Mouse (Mus musculus): ENCODE measurements at regions not wholly inside any gene's neighbourhood (a gene's known extent, or its start where the extent isn't known, plus 50 kb on each side); places are given as distances from the start of the nearest gene placed in this dataset.

- DNase-seq: no peak
Measured at GRCm38 (mm10) chr13:83112741-83113140, 391.1 kb upstream of the Mef2c start.

DNA sequence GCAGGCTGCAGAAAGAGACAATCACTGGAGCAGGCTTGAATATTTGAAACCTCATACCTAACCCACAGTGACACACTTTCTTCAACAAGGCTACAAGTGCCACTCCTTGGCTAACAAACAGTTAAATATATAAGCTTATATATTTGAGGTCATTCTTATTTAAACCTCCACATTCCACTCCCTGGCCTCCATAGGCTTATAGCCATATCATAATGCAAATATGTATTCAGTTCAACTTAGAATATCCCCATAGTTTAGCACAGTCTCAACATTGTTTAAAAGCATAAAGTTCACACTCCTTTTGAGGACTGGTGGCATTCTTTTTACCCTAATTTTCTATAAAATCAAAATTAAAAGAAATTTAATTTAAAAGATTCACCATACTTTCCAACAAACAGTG is 390.0 kb upstream of the Mef2c start:
- DNase-seq: no peak

- DNase-seq: no peak
Measured at GRCm38 (mm10) chr13:83114401-83114800, 389.4 kb upstream of the Mef2c start.

DNA sequence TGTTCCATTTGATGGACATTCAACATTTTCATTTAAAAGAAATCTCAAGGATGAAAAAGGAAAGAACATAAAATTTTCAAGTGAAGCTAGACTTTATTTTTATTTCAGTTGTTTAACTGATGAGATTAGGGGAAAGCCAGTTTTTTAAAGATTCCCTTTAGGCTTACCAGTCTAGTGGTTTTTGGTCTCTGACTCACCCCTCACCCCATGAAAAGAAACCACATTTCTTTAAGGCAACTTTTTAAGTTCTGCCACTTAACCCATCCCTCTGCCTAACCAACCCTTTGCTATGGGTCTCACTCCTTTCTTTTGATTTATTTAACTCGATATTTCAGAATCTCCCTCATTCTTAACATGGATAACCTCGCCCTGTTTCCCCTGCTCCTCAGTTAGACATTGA is 388.1 kb upstream of the Mef2c start:
- DNase-seq: no peak

DNA sequence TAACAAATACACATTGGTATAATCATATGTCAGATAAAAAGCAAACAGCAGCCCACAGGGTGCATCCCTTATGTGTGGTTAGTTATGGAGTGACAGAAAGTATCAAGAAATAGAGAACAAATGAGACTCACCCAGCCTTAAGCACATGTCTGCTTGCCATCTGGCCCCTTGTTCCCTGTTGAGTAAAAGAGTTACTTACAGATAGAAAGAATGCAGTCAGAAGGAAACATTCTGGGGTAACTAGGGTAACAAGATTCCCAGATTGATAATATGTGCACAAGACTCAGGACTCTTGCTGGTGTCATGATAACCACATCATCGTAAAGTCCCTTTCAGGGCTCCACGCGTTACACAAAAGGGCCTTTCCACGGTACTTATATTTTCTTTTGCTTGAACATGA is 383.5 kb upstream of the Mef2c start:
- no peak for DNase-seq

DNA sequence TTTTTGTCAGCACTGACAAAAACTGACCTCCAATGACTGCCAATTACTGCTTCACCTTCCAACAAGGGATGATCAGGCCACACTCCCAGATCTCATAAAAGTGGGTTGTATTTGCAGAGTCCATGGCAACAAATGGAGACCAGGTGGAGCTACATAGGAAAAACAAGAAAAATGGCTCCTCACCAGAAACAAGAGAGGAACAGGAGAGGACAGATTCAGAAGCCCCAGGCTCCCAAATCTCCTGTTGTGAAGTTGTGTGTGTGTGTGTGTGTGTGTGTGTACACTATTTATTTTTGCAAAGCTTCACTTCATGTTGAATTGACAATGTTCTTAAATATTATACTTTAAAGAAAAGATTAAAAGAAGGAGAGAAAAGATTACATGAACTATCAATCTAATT is 380.2 kb upstream of the Mef2c start:
- no peak for DNase-seq

DNA sequence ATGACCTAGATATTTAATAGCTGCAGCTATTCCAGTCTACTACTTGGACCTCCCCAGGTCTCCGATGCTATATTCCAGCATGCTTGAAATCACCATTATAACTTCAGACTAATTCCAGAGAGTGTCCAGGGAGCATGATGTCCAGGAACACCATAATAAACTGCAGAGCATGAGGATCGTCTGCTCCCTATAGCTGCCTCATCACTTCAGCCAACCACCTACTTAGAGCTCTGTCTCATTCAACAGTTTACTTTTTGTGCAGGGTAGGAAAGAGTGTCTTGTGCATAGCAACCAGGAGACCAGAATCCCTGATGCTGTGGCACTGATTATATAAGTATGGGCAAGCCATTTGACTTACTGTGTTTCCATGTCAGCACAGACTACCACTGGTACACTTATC is 379.2 kb upstream of the Mef2c start:
- no peak for DNase-seq

- no peak for DNase-seq
Measured at GRCm38 (mm10) chr13:83126438-83126837, 377.4 kb upstream of the Mef2c start.

DNA sequence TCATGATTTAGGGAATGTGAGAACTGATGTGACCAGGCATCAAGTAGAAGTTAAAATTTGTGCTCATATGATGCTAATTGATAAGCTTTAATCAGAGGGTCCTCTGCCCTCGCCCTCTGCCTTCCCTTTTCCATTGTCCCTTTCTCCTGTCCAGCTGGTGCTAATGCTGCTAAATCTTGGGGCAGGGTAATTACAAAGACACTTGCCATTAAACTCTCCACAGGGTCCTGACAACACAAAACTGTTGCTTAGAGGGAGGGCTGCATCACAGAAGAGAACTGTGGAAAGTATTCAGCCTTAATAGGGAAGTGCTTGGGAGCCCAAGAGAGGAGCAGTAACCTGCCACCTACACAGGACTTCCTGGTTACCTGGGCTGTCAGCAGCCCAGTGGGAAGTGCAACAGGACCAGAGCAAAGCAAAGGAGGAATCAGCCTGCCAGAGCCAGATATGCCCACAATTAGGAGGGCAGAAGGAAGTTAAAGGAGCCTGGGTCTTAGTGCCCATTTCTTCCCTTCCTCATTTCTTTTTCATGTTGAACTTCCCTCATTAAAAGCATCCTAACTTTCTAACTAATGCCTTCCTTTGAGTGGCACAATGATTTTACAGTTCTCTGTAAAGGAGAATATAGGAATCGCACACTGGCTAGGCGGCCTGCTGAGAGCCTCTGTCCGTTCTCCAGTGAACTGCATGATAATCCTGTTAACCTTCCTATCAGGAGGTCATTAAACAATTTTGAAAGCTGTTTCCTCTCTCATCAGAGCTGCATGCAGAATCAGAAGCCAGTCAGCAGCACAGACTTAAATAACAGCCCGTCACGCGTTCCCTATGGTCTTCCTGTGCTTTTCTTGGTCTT is 372.5 kb upstream of the Mef2c start:
- no peak for DNase-seq

DNA sequence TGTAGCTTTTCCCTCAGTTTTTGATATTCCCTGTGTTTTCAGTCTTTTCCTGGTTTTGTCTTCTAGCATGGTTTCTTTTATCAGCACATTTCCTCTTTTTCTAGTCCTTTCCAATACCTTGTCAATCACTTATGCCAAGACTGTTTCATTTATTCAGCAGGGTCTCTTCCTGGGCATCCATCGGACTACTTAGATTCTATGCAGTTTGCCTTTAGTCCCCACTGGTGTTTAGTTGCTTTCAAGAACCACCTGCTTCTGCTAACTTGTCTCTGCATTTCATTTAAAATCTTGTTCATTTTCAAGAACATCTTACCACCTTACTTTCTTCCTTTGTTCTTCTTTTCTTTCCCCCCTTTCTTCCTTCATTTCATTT is 371.9 kb upstream of the Mef2c start:
- no peak for DNase-seq

GRCm38 (mm10) chr13:83132671-83133638 is 370.9 kb upstream of the Mef2c start:
- no peak for DNase-seq

DNA sequence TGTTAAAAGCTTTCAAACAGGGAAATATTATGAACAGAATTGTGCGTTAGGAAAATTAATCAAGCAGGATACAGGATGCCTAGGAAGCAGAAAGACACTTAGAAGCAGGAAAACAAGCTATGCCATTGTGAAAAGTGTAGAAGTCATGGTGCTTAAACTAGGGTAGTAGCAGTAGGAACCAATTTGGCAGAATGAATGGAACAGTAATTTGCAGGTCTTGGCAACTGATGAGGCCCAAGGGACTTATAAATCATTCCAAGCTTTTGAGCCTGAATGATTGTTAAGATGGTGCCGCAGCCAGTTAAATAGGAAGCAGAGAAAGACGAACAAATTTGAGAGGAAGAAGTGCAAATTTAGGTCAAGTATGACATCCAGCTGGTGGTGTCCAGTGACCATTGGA is 360.5 kb upstream of the Mef2c start:
- DNase-seq: no peak

DNA sequence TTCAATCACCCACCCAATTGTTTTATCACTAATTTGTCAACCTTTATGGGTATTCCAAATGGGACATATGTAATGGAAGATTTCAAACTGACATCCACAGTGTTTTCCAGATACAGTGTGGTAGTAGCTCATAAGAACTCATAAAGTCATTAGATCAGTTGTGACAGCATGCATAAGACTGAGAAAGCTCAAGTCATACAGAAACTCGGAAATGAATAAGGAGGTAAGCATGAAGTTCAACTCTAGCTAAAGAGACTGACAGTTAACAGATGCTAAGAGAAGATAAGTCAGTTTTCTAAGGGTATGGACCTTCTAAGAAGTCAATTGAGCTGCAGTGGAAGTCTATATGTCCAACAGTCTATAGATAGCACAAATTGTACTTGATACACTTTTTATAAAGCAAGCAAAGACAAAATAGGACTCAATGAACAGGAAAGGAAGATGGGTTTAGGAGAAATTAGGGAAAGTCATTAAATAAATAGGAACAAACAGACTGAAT is 349.2 kb upstream of the Mef2c start:
- DNase-seq: no peak

DNA sequence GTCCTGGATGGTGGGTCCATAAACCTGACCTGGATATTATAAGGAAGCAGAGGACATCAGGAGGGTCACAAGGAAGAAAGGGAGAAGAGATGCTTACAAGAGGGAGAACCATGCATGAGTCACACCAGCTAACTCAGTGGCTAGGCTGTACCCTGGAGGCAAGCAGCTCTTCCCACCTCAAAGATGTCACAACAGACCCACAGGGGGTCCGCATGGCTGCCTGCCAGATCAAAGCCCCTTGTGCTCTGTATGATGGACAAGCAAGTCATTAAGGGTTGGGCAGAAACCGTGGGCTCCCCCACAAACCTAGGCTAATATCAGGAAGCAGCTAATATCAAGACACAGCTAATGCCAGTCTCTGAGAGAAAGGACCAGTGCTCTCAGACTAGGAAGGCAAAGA is 343.9 kb upstream of the Mef2c start:
- no peak for DNase-seq

- DNase-seq: no peak
Measured at GRCm38 (mm10) chr13:83162761-83163160, 341.1 kb upstream of the Mef2c start.

GRCm38 (mm10) chr13:83175086-83175485 is 328.7 kb upstream of the Mef2c start:
- no peak for DNase-seq

GRCm38 (mm10) chr13:83201931-83202671 is 301.7 kb upstream of the Mef2c start:
- DNase-seq: no peak

DNA sequence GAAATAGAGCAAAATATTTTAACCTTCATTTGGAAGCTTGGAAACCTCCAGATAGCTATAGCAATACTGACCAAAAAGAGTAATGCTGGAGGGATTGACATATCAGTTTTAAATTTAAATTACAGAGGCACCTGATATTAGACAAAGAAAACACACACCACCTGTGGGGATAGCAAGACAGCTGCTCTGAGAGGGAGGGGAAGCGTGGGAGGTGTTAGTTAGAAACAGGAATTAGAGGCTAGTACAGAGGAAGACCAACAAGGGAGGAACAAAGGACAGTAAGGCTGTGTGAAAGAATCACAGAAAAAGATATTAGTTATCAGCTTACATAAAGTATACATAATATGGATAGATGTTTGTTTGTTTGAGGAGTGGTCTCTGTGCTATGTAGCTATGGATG is 297.2 kb upstream of the Mef2c start:
- no peak for DNase-seq

DNA sequence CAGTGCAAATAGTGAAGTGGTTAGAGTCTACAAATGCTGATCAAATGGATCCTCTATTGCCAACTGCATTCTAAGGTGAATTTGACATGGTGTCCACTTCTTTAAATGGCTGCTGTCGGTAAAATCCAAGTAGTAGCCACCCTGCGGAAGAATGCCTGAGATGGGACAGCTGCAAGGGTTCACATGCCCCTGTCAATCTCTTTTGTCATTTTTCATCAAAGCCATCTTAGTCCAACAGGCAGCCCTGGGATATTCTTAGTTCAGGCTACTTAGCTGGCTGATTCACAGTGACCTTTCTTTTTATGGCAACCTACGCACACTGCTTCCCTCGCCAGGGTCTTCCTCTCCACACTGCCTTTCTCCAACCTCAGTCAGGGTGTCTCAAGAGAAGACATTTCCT is 296.3 kb upstream of the Mef2c start:
- no peak for DNase-seq

DNA sequence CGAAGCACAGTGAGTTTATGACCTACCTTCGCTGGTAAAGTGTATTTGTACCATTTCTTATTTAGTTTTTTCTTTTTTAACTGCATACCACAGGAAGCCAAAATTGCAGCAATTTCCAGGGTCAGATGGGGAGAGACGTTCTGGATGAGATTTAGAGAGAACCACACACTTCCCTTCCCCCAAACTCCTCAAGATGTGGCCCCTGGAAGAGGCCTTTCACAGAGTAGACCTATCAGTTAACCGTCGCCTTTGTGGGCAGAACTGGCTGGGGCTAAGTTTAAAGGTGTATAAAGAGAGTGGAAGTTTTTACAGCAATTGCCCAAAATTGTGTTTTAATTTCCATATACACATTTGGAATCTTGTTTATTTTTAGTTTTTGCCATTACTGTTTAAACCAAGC is 295.7 kb upstream of the Mef2c start:
- DNase-seq: no peak

GRCm38 (mm10) chr13:83214811-83215210 is 289.0 kb upstream of the Mef2c start:
- no peak for DNase-seq

GRCm38 (mm10) chr13:83216454-83216853 is 287.4 kb upstream of the Mef2c start:
- no peak for DNase-seq

- DNase-seq: no peak
Measured at GRCm38 (mm10) chr13:83252452-83252851, 251.4 kb upstream of the Mef2c start.

Data from kidney, adult 8-10 months (tissue).